Mouse (Mus musculus) yolk sac, embryonic 10.5 days (tissue): ENCODE results near the gene Rhox3f.
"Not testable (repeated sequence)": the region's sequence is repeated elsewhere in the genome, so short reads cannot be mapped to it uniquely, and the experiment has no call there.

Experiments
- DNase-seq: peaks from one replicate; pipeline ENCODE4 v3.0.0-alpha.2; 2017; ENCODE audit warnings: low spot score

Rhox3f gene

DNA sequence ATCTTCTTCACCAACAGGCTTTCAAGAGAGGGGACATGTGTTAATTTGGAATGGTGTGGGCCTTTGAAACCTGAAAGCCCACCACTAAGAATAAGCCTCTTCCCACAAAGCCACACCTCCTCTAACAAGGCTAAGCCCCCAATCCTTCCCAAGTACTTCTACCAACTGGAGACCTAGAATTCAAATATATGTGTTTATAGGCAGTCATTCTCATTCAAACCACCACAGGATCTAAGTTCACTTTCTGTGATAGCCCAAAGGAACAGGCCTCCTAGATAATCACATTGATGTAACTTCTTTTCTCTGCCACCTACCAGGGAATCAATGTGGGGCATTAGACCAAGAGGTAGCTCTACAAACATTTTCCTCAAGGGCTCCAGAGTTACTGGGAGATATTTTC lies at the start of gene Rhox3f:
Rhox3f (plus strand) TSS at position 301 of the 400 bp plus-strand sequence.
- DNase-seq: not testable (repeated sequence)

DNA sequence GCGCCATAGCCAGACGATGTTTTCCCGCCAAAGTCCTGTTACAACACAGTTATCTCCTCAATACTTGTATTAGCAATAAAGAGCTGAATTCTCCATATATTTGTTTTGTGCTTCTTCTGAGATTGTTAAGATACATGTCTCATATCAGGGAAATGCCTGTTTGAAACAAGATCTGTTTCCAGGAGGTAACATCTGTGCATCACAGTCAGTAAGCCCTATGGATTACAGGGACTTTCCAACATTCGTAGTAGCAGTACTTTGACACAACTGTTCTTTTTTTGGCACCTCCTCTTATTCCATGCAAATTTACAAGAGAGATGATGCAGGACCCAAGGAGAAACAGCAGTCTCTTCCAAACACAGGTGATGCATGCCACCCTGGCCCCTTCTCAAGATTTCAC lies 39.1 kb upstream of the Rhox3f start, which contains the start of gene Rhox3e:
Rhox3e (plus strand) TSS at position 301 of the 400 bp plus-strand sequence.
- DNase-seq: not testable (repeated sequence)

DNA sequence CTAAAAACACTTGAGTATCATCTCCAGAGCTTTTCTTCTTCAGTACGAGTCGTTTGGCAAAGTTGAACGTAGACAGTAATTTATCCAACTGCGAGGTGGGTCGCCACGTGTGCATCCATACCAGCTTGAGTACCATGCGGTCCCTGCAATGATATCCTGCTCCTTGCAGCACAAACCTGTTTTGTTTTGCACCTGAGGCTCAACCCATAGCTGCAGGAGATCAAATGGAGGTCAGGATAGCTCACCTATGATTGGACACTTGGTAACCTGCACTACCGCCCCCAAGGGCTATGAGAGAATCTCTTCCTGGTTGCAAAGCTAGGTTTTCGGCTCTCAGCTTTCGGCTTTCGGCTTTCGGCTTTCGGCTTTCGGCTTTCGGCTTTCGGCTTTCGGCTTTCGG lies 23.7 kb upstream of the Rhox3f start, which contains the start of gene Rhox4e:
Rhox4e (plus strand) TSS at position 301 of the 400 bp plus-strand sequence.
- not testable (repeated sequence) for DNase-seq

DNA sequence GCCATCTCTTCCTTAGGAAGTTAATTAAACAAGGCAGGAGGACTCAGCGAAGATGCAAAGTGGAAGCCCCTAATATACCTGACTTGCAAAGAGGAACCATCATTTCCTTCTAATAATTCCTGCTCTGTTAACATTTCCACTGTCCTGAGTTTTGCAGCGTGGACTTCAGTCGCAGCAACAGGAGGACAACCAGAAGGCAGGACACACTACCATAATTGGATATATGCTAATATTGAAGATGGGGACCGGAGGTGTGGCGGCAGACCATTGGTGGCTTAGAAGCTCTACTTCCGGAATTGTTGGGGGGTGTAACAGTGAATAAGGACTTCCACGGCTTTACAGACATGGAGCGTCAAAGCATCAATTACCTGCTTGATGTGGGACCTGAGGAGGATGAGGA lies 9.7 kb upstream of the Rhox3f start, which contains the start of gene Rhox2f:
Rhox2f (plus strand) TSS at position 301 of the 400 bp plus-strand sequence.
- DNase-seq: not testable (repeated sequence)

DNA sequence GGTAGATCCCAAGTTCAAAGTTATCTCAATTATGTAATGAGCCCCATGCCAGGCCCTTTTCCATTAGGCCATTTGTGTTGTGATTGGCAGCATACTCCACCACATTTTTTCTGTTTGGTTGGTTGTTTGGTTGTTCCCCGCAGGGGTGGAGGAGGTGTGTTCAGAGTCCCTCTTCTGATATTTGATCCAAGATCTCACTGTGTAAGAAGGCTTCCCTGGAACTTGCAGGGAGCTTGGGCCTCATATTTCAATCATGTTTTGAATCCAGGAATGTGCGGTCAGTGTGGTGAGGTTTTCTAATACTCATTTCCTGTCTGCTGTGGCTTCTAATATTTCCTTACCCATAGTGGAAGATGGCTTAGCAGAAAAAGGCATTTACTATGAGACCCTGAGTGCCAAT lies 8.2 kb upstream of the Rhox3f start:
- DNase-seq: not testable (repeated sequence)

DNA sequence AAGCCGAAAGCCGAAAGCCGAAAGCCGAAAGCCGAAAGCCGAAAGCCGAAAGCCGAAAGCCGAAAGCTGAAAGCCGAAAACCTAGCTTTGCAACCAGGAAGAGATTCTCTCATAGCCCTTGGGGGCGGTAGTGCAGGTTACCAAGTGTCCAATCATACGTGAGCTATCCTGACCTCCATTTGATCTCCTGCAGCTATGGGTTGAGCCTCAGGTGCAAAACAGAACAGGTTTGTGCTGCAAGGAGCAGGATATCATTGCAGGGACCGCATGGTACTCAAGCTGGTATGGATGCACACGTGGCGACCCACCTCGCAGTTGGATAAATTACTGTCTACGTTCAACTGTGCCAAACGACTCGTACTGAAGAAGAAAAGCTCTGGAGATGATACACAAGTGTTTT lies 26.8 kb downstream of the Rhox3f start, which contains the start of gene Rhox4f:
Rhox4f (minus strand) TSS at position 101 of the 400 bp plus-strand sequence.
- not testable (repeated sequence) for DNase-seq

DNA sequence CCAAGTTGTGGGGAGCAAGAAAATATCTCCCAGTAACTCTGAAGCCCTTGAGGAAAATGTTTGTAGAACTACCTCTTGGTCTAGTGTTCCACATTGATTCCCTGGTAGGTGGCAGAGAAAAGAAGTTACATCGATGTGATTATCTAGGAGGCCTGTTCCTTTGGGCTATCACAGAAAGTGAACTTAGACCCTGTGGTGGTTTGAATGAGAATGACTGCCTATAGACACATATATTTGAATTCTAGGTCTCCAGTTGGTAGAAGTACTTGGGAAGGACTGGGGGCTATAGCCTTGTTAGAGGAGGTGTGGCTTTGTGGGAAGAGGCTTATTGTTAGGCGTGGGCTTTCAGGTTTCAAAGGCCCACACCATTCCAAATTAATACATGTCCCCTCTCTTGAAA lies 47.7 kb downstream of the Rhox3f start, which contains the start of gene Rhox3g:
Rhox3g (minus strand) TSS at position 101 of the 400 bp plus-strand sequence.
- DNase-seq: not testable (repeated sequence)
